Mouse (Mus musculus) lung, embryonic 14.5 days (tissue): ENCODE results near the gene Aldh5a1. TPM values are rescaled to one million over a fixed set of nuclear protein-coding genes. Genes with fewer than 3 reads are reported as not detected.

Experiments
- ATAC-seq: fragments of 200-750 bp; cut with Nextera tagmentation; 2 replicates; pipeline ENCODE4 v1.8.0; 2017; ENCODE audit warnings: mild to moderate bottlenecking, moderate TSS enrichment, moderate library complexity; ENCODE audit not compliant: insufficient read depth
- DNase-seq: peaks from one replicate; pipeline ENCODE4 v3.0.0-alpha.2; 2015
- H3K27ac ChIP-seq: fragments of 300-500 bp; sonication (generic); 2 replicates; pipeline ENCODE4 v1.5.1; 2014; ENCODE audit warnings: low read depth, mild to moderate bottlenecking, moderate library complexity
- H3K27me3 ChIP-seq: fragments of 300-500 bp; sonication (generic); 2 replicates; pipeline ENCODE4 v1.6.1; 2014; ENCODE audit warnings: low read length, control low read depth; ENCODE audit not compliant: insufficient read depth
- H3K36me3 ChIP-seq: fragments of 300-500 bp; sonication (generic); 2 replicates; pipeline ENCODE4 v1.6.1; 2014; ENCODE audit warnings: control low read depth; ENCODE audit not compliant: insufficient read depth
- H3K4me1 ChIP-seq: fragments of 300-500 bp; sonication (generic); 2 replicates; pipeline ENCODE4 v1.6.1; 2014; ENCODE audit warnings: antibody characterized with exemption, control low read depth; ENCODE audit not compliant: insufficient read depth
- H3K4me2 ChIP-seq: fragments of 300-500 bp; sonication (generic); 2 replicates; pipeline ENCODE4 v1.6.1; 2014; ENCODE audit warnings: mild to moderate bottlenecking
- H3K4me3 ChIP-seq: fragments of 300-500 bp; sonication (generic); 2 replicates; pipeline ENCODE4 v1.5.1; 2014; ENCODE audit warnings: low read depth, low read length
- H3K9ac ChIP-seq: fragments of 300-500 bp; sonication (generic); 2 replicates; pipeline ENCODE4 v1.6.1; 2014
- H3K9me3 ChIP-seq: fragments of 300-500 bp; sonication (generic); 2 replicates; pipeline ENCODE4 v1.6.1; 2016; ENCODE audit warnings: low read depth, low read length, control low read depth
- CTCF ChIP-seq: IDR thresholded peaks from 2 replicates; pipeline ENCODE4 v1.5.1; 2016; ENCODE audit warnings: antibody characterized with exemption, low read depth
- polyA plus RNA-seq: library from polyadenylated mRNA; unstranded; fragments of >200 nt; fragmentation: Nextera tagmentation; extraction: Ambion mirVana; gene quantifications from 2 replicates; pipeline ENCODE4 v1.2.1, GENCODE M21; 2014

Aldh5a1 gene
- polyA plus RNA-seq, 1 experiment from 2014 or later, result 9.4 TPM

- H3K4me3 ChIP-seq, result no peak overlapping the region
- H3K27me3 ChIP-seq, result no peaks in the 10 kb centered on the region
- H3K27ac ChIP-seq, result no peak overlapping the region
- no peaks in the 10 kb centered on the region for H3K36me3 ChIP-seq
- ATAC-seq (no peak), DNase-seq (no peak)
- no peak overlapping the region for H3K4me2 ChIP-seq
- no peaks in the 10 kb centered on the region for H3K9me3 ChIP-seq
- no peaks in the 10 kb centered on the region for H3K4me1 ChIP-seq
- TF ChIP-seq CTCF, result no peak
- no peak overlapping the region for H3K9ac ChIP-seq
Measured at GRCm38 (mm10) chr13:24859115-24859514, 78.3 kb downstream of the Aldh5a1 start.

Other genes starting within 250 kb of the Aldh5a1 start
- gene Armh2, start 196.4 kb downstream of the Aldh5a1 start, polyA plus RNA-seq, result 0.30 TPM in 1 of 2 replicates, not detected in the other
- 134 and 135 TPM in 2 replicates for gene Gmnn, start 175.7 kb downstream of the Aldh5a1 start, polyA plus RNA-seq
- 26.9 and 32.5 TPM in 2 replicates for gene BC005537, start 136.0 kb downstream of the Aldh5a1 start, polyA plus RNA-seq
- gene Acot13, start 106.1 kb downstream of the Aldh5a1 start, polyA plus RNA-seq, result 61.1 and 62.3 TPM in 2 replicates
- 61.5 and 66.3 TPM in 2 replicates for gene Tdp2, start 106.0 kb downstream of the Aldh5a1 start, polyA plus RNA-seq
- gene D130043K22Rik, start 92.5 kb downstream of the Aldh5a1 start, polyA plus RNA-seq, result 0.12 and 0.14 TPM in 2 replicates
- gene Gpld1, start 5.5 kb upstream of the Aldh5a1 start, polyA plus RNA-seq, result 1.4 and 1.6 TPM in 2 replicates
- gene Mrs2, start 82.7 kb upstream of the Aldh5a1 start, polyA plus RNA-seq, result 25.9 and 26.5 TPM in 2 replicates
- gene Dcdc2a, start 118.3 kb upstream of the Aldh5a1 start, polyA plus RNA-seq, result 0.12 and 0.22 TPM in 2 replicates